Mouse (Mus musculus) forebrain, embryonic 11.5 days (tissue): ENCODE measurements around the gene Olfr889. TPM values are rescaled to one million over a fixed set of nuclear protein-coding genes. Genes with fewer than 3 reads are reported as not detected.
"Not testable (repeated sequence)": the region's sequence is repeated elsewhere in the genome, so short reads cannot be mapped to it uniquely, and the experiment has no call there.

Source experiments
- ATAC-seq: fragments of 200-750 bp; cut with Nextera tagmentation; replicated peaks from 2 replicates; pipeline ENCODE4 v1.8.0; 2017; ENCODE audit warnings: moderate TSS enrichment; ENCODE audit not compliant: low FRiP score
- DNase-seq: peaks from one replicate; pipeline ENCODE4 v3.0.0-alpha.2; 2017; ENCODE audit warnings: low spot score
- H3K27ac ChIP-seq: fragments of 300-500 bp; sonication (generic); 2 replicates; pipeline ENCODE4 v1.5.1; 2014; ENCODE audit warnings: low read depth, low read length
- H3K27me3 ChIP-seq: fragments of 300-500 bp; sonication (generic); 2 replicates; pipeline ENCODE4 v1.6.1; 2014; ENCODE audit warnings: mild to moderate bottlenecking, low read length, mixed read lengths; ENCODE audit not compliant: control insufficient read depth, insufficient read depth
- H3K36me3 ChIP-seq: fragments of 300-500 bp; sonication (generic); 2 replicates; pipeline ENCODE4 v1.6.1; 2014; ENCODE audit warnings: mild to moderate bottlenecking, low read length, moderate library complexity, mixed read lengths; ENCODE audit not compliant: control insufficient read depth, insufficient read depth
- H3K4me1 ChIP-seq: fragments of 300-500 bp; sonication (generic); replicated peaks from 2 replicates; pipeline ENCODE4 v1.6.1; 2014; ENCODE audit warnings: low read length, mixed read lengths; ENCODE audit not compliant: control insufficient read depth, insufficient read depth
- H3K4me2 ChIP-seq: fragments of 300-500 bp; sonication (generic); 2 replicates; pipeline ENCODE4 v1.6.1; 2014; ENCODE audit warnings: low read depth, mild to moderate bottlenecking, low read length, moderate library complexity, mixed read lengths; ENCODE audit not compliant: severe bottlenecking
- H3K4me3 ChIP-seq: fragments of 300-500 bp; sonication (generic); 2 replicates; pipeline ENCODE4 v1.5.1; 2014; ENCODE audit warnings: low read depth, low read length
- H3K9ac ChIP-seq: fragments of 300-500 bp; sonication (generic); 2 replicates; pipeline ENCODE4 v1.6.1; 2014; ENCODE audit warnings: low read length
- H3K9me3 ChIP-seq: fragments of 300-500 bp; sonication (generic); 2 replicates; pipeline ENCODE4 v1.6.1; 2016; ENCODE audit warnings: low read length, mixed read lengths; ENCODE audit not compliant: control insufficient read depth
- WGBS: fragments of 180-500 bp; shearing (Covaris S2); extraction: QIAGEN DNeasy Blood & Tissue Kit; methylation state at CpG from one replicate; pipeline ENCODE4 v1.1.7; 2014; 5-methylcytosine and 5-hydroxymethylcytosine counted together
- polyA plus RNA-seq: library from polyadenylated mRNA; unstranded; fragments of >200 nt; fragmentation: Nextera tagmentation; extraction: Ambion mirVana; gene quantifications from 2 replicates; pipeline ENCODE4 v1.2.1, GENCODE M21; 2014

Olfr889 gene
- polyA plus RNA-seq = 0.11 and 0.12 TPM in 2 replicates

- no peaks in the 10 kb centered on the region for H3K36me3 ChIP-seq
- H3K4me3 ChIP-seq = no peak within 1 kb of the TSS
- no peaks in the 10 kb centered on the region for H3K4me1 ChIP-seq
- H3K9me3 ChIP-seq = no peaks in the 10 kb centered on the region
- no peak within 1 kb of the TSS for H3K27ac ChIP-seq
- no peak within 1 kb of the TSS for H3K9ac ChIP-seq
- no peaks in the 10 kb centered on the region for H3K27me3 ChIP-seq
- no peak within 1 kb of the TSS for H3K4me2 ChIP-seq
- DNase-seq (no peak), ATAC-seq (no peak)
Measured at GRCm38 (mm10) chr9:38114898-38115297, at the start of gene Olfr889. Gene Olfr889, plus strand, starts transcription at chr9:38115198.

- no peak within 1 kb of the TSS for H3K4me3 ChIP-seq
- H3K27me3 ChIP-seq = no peaks in the 10 kb centered on the region
- no peak within 1 kb of the TSS for H3K9ac ChIP-seq
- H3K36me3 ChIP-seq = no peaks in the 10 kb centered on the region
- H3K4me1 ChIP-seq = no peaks in the 10 kb centered on the region
- ATAC-seq (no peak), DNase-seq (no peak)
- no peak within 1 kb of the TSS for H3K27ac ChIP-seq
- H3K4me2 ChIP-seq = no peak within 1 kb of the TSS
- 91% methylated on average over 1 of the region's 1 CpGs for WGBS
- H3K9me3 ChIP-seq = no peaks in the 10 kb centered on the region
Measured at GRCm38 (mm10) chr9:38083772-38084171, 31.2 kb upstream of the Olfr889 start, which contains the start of gene Olfr887. Gene Olfr887, plus strand, starts transcription at chr9:38084072.

DNA sequence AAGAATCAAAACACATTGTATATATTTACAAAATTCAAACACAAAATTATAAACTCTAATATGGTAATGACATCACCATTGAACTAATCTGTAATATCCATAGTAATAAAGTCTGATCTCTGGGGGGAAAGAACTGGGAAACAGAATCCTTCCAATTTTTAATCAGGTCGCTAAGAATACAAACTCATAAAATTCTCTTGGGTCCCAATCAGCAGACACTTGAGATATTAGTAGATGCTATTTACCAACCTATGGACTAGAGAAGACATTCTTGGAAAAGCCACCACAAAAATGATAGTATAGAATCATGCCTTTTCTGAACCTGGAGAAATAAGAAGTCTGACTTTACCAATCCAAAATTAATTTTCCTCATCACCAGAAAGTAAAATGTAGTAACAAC, 7.2 kb upstream of the Olfr889 start, which contains the start of gene Olfr888:
Gene Olfr888 (plus strand): TSS at position 301 of the 400 bp plus-strand sequence.
- Histone ChIP-seq H3K36me3 (no peaks in the 10 kb centered on the region), H3K27ac (no peak within 1 kb of the TSS), H3K4me2 (no peak within 1 kb of the TSS), H3K27me3 (no peaks in the 10 kb centered on the region), H3K4me3 (no peak within 1 kb of the TSS), H3K4me1 (no peaks in the 10 kb centered on the region), H3K9me3 (no peaks in the 10 kb centered on the region), H3K9ac (no peak within 1 kb of the TSS)
- DNase-seq (no peak), ATAC-seq (no peak)
- 87% methylated on average over 1 of the region's 1 CpGs for WGBS

DNA sequence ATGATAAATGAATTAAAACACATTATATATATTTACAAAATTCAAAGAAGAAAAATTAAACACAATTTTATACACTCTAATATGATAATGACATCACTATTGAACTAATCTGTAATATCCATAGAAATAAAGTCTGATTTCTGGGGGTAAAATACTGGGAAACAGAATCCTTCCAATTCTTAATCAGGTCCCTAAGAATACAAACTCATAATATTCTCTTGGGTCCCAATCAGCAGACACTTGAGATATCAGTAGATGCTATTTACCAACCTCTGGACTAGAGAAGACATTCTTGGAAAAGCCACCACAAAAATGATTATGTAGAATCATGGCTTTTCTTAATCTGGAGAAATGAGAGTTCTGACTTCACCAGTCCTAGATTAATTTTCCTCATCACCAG, 27.2 kb downstream of the Olfr889 start, which contains the start of gene Olfr890:
Gene Olfr890 (plus strand): TSS at position 301 of the 400 bp plus-strand sequence.
- ATAC-seq (no peak), DNase-seq (no peak)
- no peak within 1 kb of the TSS for H3K9ac ChIP-seq
- no peak within 1 kb of the TSS for H3K4me2 ChIP-seq
- H3K27me3 ChIP-seq = no peaks in the 10 kb centered on the region
- no peaks in the 10 kb centered on the region for H3K9me3 ChIP-seq
- no peaks in the 10 kb centered on the region for H3K4me1 ChIP-seq
- no peak within 1 kb of the TSS for H3K27ac ChIP-seq
- H3K36me3 ChIP-seq = no peaks in the 10 kb centered on the region
- H3K4me3 ChIP-seq = no peak within 1 kb of the TSS

DNA sequence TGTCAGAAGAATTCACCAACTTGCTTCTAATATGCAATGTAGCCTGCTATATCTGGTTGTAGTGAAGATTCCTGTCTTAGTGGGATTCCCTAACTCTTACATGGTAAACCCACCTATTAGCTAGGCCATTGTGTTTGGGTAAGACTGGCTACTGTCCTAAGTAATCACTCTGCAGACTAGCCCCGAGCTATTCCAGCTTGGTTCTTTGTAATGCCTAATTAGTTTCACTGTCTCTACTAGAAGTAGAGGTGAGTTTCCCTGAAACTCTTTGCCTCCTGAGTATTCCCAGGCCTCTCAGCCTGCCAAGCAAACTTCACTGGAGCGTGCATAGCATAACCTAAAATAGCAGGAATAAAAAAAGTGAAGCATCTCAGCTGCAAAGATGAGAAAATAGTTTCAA, 53.3 kb downstream of the Olfr889 start:
- WGBS = 59% methylated on average over 2 of the region's 2 CpGs

More for the DNA sequence above, 53.3 kb downstream of the Olfr889 start:
- H3K4me2 ChIP-seq, H3K4me3 ChIP-seq, ATAC-seq, H3K9me3 ChIP-seq, H3K27ac ChIP-seq, H3K4me1 ChIP-seq, H3K9ac ChIP-seq, H3K27me3 ChIP-seq, H3K36me3 ChIP-seq, DNase-seq: not testable (repeated sequence)

Other genes starting within 250 kb of the Olfr889 start
- not detected in 2 replicates for gene Olfr145, start 218.5 kb upstream of the Olfr889 start, polyA plus RNA-seq
- gene Olfr878, start 197.4 kb upstream of the Olfr889 start, polyA plus RNA-seq = not detected in 2 replicates
- gene Olfr881, start 123.4 kb upstream of the Olfr889 start, polyA plus RNA-seq = not detected in 2 replicates
- gene Olfr883, start 89.4 kb upstream of the Olfr889 start, polyA plus RNA-seq = not detected in 2 replicates
- gene Olfr884, start 68.6 kb upstream of the Olfr889 start, polyA plus RNA-seq = not detected in 2 replicates
- not detected in 2 replicates for gene Olfr885, start 53.9 kb upstream of the Olfr889 start, polyA plus RNA-seq
- not detected in 2 replicates for gene Olfr887, start 31.1 kb upstream of the Olfr889 start, polyA plus RNA-seq
- gene Olfr888, start 7.1 kb upstream of the Olfr889 start, polyA plus RNA-seq = not detected in 2 replicates
- gene Olfr890, start 27.3 kb downstream of the Olfr889 start, polyA plus RNA-seq = not detected in 2 replicates
- gene Olfr891, start 65.6 kb downstream of the Olfr889 start, polyA plus RNA-seq = not detected in 2 replicates
- not detected in 2 replicates for gene Olfr893, start 93.2 kb downstream of the Olfr889 start, polyA plus RNA-seq
- gene Olfr894, start 102.9 kb downstream of the Olfr889 start, polyA plus RNA-seq = not detected in 2 replicates
- gene Olfr143, start 137.6 kb downstream of the Olfr889 start, polyA plus RNA-seq = not detected in 2 replicates
- not detected in 2 replicates for gene Olfr895, start 152.7 kb downstream of the Olfr889 start, polyA plus RNA-seq
- gene Olfr896-ps1, start 175.9 kb downstream of the Olfr889 start, polyA plus RNA-seq = not detected in 2 replicates
- not detected in 2 replicates for gene Olfr25, start 213.9 kb downstream of the Olfr889 start, polyA plus RNA-seq
- gene Olfr898, start 233.2 kb downstream of the Olfr889 start, polyA plus RNA-seq = not detected in 2 replicates